Mouse (Mus musculus): ENCODE results near the gene Svs3a.
"Not testable (repeated sequence)": the region's sequence is repeated elsewhere in the genome, so short reads cannot be mapped to it uniquely, and the experiment has no call there.

Gene Svs3a

GRCm38 (mm10) chr2:164288968-164289367 lies at the start of gene Svs3a:
Gene Svs3a, plus strand, starts transcription at chr2:164289268.
- DNase-seq (ENCODE audit: low read depth) = not testable (repeated sequence)

- not testable (repeated sequence) for DNase-seq (ENCODE audit: low read depth)
Measured at GRCm38 (mm10) chr2:164256540-164256939, 32.5 kb upstream of the Svs3a start, which contains the start of gene Svs3b. Gene Svs3b, minus strand, starts transcription at chr2:164256640.

DNA sequence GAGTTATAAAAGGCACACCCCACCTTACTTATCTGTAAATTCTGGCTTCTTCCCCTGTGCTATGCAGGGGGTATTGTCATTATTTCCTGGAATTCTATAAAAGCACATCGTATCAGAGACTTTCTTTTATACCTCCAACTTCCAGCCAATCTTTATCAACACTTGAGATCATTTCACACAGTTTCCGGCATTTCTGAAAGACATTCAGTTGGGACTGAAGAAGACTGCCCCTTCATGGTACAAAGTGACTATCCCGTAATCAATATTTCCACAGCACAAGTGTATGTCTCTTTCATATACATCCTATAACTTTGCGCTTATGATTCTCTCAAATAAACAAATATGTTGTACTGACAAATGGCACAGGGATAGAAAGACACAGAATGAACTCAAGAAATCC lies 10.7 kb upstream of the Svs3a start, which contains the start of gene Svs4:
Gene Svs4, minus strand, starts transcription at position 101 of the 400 bp plus-strand sequence.
- no peak for DNase-seq (ENCODE audit: low read depth)

- DNase-seq (ENCODE audit: low read depth) = no peak
Measured at GRCm38 (mm10) chr2:164312599-164312998, 23.5 kb downstream of the Svs3a start.

DNA sequence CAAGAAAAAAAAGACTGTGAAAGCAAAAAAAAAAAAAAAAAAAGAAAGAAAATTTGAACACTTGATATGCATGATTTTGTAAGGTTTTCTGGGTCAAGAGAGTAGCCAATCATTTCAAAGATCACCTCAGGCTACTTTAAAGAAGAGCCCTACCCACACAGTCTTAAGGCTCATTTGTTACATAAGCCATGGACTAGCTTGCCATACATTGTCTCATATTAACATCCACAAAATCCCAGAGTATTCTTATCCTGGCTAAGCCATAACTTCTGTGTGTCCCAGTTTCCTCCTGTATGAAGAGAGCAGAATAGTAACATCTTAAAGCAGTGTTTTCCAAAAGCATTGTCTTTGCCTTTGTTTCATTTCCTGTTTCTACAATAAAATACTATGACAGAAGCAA lies 26.4 kb downstream of the Svs3a start:
- DNase-seq (ENCODE audit: low read depth) = not testable (repeated sequence)

- not testable (repeated sequence) for DNase-seq (ENCODE audit: low read depth)
Measured at GRCm38 (mm10) chr2:164316451-164316850, 27.4 kb downstream of the Svs3a start, which contains the start of gene Svs6. Gene Svs6, plus strand, starts transcription at chr2:164316751.

DNA sequence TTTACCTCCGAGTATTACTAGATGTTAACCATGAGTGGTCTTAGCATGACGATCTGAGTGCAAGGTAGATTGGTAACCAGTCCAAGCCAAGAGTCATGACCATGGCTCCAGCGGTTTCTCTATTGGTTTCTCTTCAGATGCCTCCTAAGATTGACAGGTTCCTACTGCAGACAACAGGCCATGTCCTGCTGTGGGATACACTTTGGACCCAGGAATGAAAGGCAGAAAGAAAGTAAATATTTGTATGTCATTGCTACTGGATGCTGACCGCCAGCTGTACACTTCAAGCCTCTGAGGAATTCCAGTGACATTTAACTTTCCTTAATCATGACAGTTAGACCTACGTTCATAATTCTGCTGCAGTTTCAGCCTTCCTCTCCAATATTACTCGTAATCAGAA lies 31.9 kb downstream of the Svs3a start:
- DNase-seq (ENCODE audit: low read depth) = no peak

- DNase-seq (ENCODE audit: low read depth) = not testable (repeated sequence)
Measured at GRCm38 (mm10) chr2:164332440-164332839, 43.4 kb downstream of the Svs3a start, which contains the start of gene Svs5. Gene Svs5, plus strand, starts transcription at chr2:164332740.
